Mouse (Mus musculus): Measurements from ENCODE around the gene Slc41a2.

- TF ChIP-seq CTCF (IDR thresholded peaks at IDR 0.05; ENCODE audit: low read depth, low read length) (no peak), EP300 (IDR thresholded peaks at IDR 0.05; ENCODE audit: insufficient read depth, low read depth, low read length) (no peak), POLR2A (IDR thresholded peaks at IDR 0.05; ENCODE audit: insufficient read depth, low read length) (no peak)
Measured at GRCm38 (mm10) chr10:83202906-83203702, 134.6 kb downstream of the Slc41a2 start.

Data from ES-Bruce4 (cell line).